Mouse (Mus musculus) cerebellum, postnatal 36 days (tissue): ENCODE results near the gene Hspa1b.
A peak's percentile ranks its signal among the peaks of the same experiment; 100 is the strongest.
"Not testable (repeated sequence)": the region's sequence is repeated elsewhere in the genome, so short reads cannot be mapped to it uniquely, and the experiment has no call there.

Experiments used
- DNase-seq, 2 experiments: peaks; one replicate each; pipeline ENCODE4 v3.0.0; 2021 to 2022; ENCODE audit warnings: mixed read lengths in 2 of 2

The Hspa1b gene

GRCm38 (mm10) chr17:34959130-34959778, at the start of gene Hspa1b:
Hspa1b (minus strand) TSS chr17:34959238.
- DNase-seq = peak; percentile 77 to 86

- no peak for DNase-seq
Measured at GRCm38 (mm10) chr17:35007387-35007991, 48.5 kb upstream of the Hspa1b start.

GRCm38 (mm10) chr17:35005902-35006301, 46.9 kb upstream of the Hspa1b start:
- DNase-seq = not testable (repeated sequence)

- DNase-seq = no peak
Measured at GRCm38 (mm10) chr17:35005158-35005557, 46.1 kb upstream of the Hspa1b start.

- DNase-seq = no peak
Measured at GRCm38 (mm10) chr17:35004075-35004717, 45.2 kb upstream of the Hspa1b start.

GRCm38 (mm10) chr17:35003022-35003838, 44.2 kb upstream of the Hspa1b start:
- DNase-seq = no peak

GRCm38 (mm10) chr17:35002153-35002865, 43.3 kb upstream of the Hspa1b start:
- DNase-seq = peak in 1 of 2 experiments; percentile 33

- peak in 1 of 2 experiments; percentile 29 for DNase-seq
Measured at GRCm38 (mm10) chr17:35001452-35002152, 42.6 kb upstream of the Hspa1b start.

GRCm38 (mm10) chr17:35000717-35001451, 41.8 kb upstream of the Hspa1b start, which contains the start of gene Vars:
Vars (plus strand) TSS chr17:35000987.
- DNase-seq = peak; percentile 83 to 84

- DNase-seq = not testable (repeated sequence)
Measured at GRCm38 (mm10) chr17:34999871-35000716, 41.1 kb upstream of the Hspa1b start.

- no peak for DNase-seq
Measured at GRCm38 (mm10) chr17:34998526-34999430, 39.7 kb upstream of the Hspa1b start.

GRCm38 (mm10) chr17:34997142-34997483, 38.1 kb upstream of the Hspa1b start:
- DNase-seq = no peak

GRCm38 (mm10) chr17:34996411-34997141, 37.5 kb upstream of the Hspa1b start:
- DNase-seq = no peak

GRCm38 (mm10) chr17:34995927-34996326, 36.9 kb upstream of the Hspa1b start:
- not testable (repeated sequence) for DNase-seq

- not testable (repeated sequence) for DNase-seq
Measured at GRCm38 (mm10) chr17:34995192-34995591, 36.2 kb upstream of the Hspa1b start.

- no peak for DNase-seq
Measured at GRCm38 (mm10) chr17:34994751-34995150, 35.7 kb upstream of the Hspa1b start.

GRCm38 (mm10) chr17:34984218-34984617, 25.2 kb upstream of the Hspa1b start:
- peak in 1 of 2 experiments; percentile 35 for DNase-seq

GRCm38 (mm10) chr17:34982328-34982727, 23.3 kb upstream of the Hspa1b start:
- no peak for DNase-seq
